Mouse (Mus musculus): ENCODE data around the gene Eif2ak4.
A peak's percentile ranks its signal among the peaks of the same experiment; 100 is the strongest.

Eif2ak4 gene

DNA sequence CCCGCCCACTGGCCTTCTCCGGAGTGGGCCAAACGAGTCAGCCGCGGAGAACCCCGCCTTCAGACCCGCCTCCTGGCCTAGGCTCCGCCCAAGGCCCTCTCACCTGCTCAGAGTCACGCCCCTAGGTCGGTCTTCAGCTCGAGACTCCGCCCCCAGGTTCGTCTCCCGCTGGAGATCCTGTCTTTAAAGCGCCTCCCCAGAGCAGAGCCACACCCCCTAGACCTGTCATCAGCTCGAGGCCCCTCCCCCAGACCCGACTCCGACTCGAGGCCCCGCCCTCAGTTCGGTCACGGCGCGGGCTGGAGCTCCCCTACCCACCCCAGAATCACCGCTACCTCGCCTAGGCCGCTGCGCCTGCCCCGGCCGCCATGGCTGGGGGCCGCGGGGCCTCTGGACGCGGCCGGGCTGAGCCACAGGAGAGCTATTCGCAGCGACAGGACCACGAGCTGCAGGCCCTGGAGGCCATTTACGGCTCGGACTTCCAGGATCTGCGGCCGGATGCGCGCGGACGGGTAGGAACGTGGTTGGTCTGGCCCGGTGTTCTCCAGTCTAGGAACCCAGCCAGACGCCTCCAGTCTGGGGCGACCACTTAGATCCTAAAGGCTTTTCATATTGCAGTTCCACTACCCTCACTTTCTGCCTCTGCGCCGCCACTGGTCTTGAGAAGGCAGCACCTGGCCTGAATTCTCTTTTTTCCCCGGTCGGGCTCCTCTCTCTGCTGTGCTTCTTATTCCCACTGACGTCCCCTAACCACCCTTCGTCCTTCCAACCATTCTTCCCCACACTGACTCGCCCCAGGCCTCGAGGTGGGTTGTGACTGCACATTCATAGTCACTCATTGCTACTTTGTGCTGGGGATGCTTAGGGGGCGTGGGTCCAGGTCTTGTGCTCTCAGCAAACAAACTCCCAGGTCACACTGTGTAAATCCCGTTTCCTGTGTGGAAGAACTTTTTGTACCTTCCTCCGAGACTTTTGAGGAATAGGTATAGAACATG lies at the start of gene Eif2ak4:
Eif2ak4 (plus strand) TSS at position 278 of the 995 bp plus-strand sequence.
- DNase-seq = peak; percentile 99

GRCm38 (mm10) chr2:118341295-118341694 lies 47.1 kb upstream of the Eif2ak4 start:
- DNase-seq = no peak

DNA sequence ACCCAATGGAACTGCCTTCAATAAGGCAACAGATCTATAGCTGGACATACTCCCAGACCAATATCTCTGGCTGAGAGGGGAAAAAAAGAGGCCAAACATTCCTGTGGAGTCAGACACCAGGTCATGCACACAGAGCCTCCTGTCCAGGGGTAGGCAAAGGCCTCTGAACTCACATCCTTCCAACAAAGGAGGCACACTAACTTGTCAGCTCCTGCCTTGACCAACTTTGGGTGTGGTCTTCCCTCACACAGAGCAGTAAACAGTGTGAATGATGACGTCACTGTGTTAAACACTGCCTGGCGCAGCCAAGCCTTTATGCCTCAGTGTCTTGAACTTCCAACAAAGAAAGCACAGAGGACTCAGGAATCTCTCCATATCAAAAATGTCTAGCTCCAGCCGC lies 44.5 kb upstream of the Eif2ak4 start:
- DNase-seq = no peak

DNA sequence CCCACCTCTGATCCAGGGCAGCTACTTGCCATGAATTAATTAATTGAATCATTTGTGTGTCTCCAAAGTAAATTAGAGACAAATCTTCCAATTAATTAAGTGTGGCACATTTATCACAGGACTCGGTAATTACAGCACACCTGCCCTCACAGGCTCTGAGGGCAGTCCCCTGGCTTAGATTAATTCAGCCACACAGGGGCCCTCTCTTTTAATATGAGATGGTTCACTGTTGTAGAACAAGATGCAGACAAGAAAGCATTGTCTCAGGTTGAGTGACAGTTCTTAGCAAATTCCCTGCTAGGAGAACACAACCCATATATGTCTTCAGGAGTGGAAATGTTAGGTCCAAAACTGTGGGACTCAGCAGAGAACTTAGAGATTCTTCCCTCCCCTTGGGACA lies 42.9 kb upstream of the Eif2ak4 start:
- no peak for DNase-seq

GRCm38 (mm10) chr2:118353498-118353897 lies 34.9 kb upstream of the Eif2ak4 start:
- no peak for DNase-seq

DNA sequence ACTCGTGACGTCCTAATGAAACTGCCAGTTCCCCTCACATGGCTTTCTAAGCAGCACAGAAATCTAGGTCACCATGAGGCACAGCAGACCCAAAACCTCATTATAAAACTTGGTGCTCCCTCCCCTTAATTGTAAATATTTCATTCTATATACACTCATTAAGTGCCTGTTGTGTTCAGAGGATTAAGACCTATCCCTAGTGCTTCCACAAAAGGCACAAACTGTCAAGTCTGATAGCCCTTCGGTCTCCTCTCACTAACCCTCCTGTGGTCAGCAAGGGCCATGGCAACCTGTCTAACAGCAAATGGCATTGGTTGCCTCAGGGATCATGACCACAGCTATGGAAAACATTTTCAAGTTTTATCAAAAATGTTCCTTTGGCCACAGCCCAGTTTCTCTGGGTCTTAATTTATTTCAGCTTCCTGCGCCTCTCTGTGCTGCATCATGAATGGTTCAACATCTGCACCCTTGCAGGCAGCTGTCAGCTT lies 34.5 kb upstream of the Eif2ak4 start:
- DNase-seq = no peak

GRCm38 (mm10) chr2:118355138-118355719 lies 33.2 kb upstream of the Eif2ak4 start:
- no peak for DNase-seq

DNA sequence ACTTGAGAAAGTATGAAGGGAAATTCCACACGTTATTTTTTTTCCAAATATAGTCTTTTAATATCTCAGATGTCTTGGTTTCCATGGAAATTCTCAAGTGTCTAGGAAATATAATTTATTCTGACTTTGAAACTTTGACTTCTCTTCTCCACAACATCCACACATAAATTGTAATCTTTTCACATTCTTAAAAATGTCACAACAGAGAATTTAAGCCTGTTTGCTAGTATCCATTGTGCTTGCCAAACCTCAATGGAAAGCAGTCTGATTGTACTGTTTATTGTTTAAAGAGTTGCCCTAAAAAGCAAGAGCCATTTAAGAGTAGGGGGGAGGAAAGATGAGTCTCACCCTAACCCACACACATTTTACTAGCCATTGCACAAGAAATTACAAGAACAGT lies 16.6 kb upstream of the Eif2ak4 start:
- no peak for DNase-seq

GRCm38 (mm10) chr2:118372561-118372900 lies 15.9 kb upstream of the Eif2ak4 start:
- no peak for DNase-seq

DNA sequence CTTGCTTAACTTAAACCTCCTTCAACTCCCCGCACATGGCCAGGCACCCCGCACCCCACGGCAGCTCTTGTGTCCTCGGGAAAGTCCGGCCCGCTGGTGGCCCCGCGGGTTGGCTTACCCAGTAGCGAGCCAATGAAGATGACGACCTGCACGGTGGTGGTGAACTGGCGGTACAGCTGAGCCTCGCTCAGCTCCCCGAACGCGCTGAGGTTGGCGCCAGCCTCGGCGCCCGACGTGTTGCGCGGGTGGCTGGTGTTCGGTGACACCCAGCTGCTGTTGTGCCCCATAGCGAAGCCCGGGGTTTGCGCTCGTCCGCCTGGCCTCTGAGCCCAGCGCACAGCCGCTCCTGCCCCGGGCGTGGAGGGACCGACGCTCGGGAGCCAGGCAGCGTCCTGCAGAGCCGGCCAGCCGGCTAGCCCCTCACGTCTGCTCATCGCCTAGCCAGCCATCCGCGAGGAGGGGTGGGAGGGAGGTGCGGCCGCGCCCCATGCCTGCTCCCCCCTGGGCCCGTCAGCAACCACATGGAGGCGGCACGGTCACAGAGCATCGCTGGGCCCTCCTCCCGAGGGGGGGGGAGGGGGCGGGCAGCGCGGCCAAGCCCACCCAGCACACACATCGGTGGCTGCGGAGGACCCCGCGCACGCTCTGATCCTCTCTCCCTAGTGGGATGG lies 15.4 kb upstream of the Eif2ak4 start, which contains the start of gene Gpr176:
Gpr176 (minus strand) TSS at position 519 of the 671 bp plus-strand sequence.
- DNase-seq = peak; percentile 59

- DNase-seq = peak; percentile 88
These were observed 14.7 kb upstream of the Eif2ak4 start for GRCm38 (mm10) chr2:118373572-118374279.

GRCm38 (mm10) chr2:118375522-118375921 lies 12.9 kb upstream of the Eif2ak4 start:
- DNase-seq = no peak

- DNase-seq = peak; percentile 29
These were observed 12.5 kb upstream of the Eif2ak4 start for GRCm38 (mm10) chr2:118375931-118376330.

GRCm38 (mm10) chr2:118379756-118380155 lies 8.7 kb upstream of the Eif2ak4 start:
- no peak for DNase-seq

DNA sequence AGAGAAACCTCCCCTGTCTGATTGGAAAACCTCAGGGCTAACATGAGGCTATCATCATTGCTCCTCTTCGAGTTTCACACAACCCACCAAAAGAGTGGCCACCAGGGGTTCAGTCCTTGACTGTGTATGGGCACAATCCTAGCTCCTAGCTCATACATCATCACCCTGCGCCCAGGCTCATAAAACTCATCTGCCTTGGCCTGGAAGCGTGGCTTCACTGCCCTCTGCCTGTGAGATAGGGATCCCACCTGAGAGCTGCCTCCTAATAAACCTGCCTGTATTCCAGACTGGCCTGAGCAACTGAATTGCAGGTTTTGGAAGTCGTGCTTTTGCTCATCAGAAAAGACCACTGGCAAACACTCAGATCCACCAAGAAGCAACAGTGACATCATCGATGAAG lies 5.0 kb upstream of the Eif2ak4 start:
- DNase-seq = no peak

DNA sequence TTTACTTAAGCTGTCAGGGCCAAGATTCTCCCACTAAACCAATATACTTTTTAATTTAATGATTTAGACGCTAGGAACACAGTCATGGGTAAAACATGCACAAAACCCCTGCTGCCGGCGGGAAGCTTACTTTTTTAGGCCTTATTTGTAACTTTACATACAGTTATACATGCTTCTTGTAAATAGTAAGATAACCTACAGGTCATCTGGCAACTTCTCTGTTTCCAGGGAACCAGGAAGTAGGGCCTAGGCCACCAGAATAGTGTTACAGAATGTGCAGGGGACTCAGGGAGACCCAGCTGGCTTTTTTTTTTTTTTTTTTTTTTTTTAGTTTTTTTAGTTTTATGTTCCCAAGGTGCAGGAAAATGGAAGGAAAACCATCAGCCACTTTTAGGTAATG lies 1.2 kb downstream of the Eif2ak4 start:
- DNase-seq = no peak

- no peak for DNase-seq
These were observed 1.7 kb downstream of the Eif2ak4 start for GRCm38 (mm10) chr2:118390072-118390471.

GRCm38 (mm10) chr2:118391201-118391600 lies 2.8 kb downstream of the Eif2ak4 start:
- DNase-seq = no peak

GRCm38 (mm10) chr2:118399751-118400150 lies 11.3 kb downstream of the Eif2ak4 start:
- no peak for DNase-seq

DNA sequence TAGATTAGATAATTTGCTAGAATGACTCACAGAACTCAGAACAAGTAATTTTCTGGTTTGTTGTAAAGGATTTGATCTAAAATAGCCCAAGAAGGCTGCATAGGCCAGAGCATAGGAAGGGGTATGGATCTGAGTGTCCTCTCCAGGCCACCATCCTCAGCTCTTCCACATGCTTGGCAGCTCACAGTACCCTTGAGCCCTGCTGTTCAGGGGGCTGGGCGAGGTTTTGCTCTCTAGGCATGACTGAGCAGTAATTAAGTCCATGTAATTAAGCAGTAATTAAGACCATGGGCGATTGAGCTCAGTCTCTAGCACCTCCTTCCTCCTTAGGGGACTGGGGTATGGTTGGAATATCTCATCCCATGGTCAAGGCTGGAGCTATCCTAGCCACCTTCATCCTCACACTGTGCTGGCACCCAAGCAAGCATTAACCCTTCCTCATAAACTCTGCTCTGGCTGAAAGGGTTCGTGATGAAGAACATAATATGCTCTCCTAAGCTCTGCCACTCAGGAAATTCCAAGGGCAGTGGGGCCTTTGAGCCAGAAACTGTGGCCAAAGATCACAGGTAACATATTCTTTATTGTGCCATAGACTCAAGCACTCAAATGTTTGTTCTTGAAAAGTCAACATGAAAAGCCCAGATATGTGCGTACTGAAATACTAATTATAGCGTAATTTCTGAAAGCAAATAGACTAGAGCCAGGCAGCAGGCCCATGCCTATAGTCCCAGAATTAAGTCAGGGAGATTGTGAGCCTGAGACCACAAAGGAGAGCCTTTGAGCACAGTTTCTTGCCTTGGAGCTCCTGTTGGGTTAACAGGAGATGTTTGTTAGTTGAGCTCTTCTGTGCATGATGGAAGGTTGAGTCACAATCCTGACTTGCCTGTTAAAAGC lies 13.7 kb downstream of the Eif2ak4 start:
- DNase-seq = no peak

- no peak for DNase-seq
These were observed 15.9 kb downstream of the Eif2ak4 start for GRCm38 (mm10) chr2:118404336-118404735.

GRCm38 (mm10) chr2:118405568-118405967 lies 17.1 kb downstream of the Eif2ak4 start:
- no peak for DNase-seq
